Mouse (Mus musculus): ENCODE measurements around the gene Cib3. TPM values are rescaled to one million over a fixed set of nuclear protein-coding genes. Genes with fewer than 3 reads are reported as not detected.
A peak's percentile ranks its signal among the peaks of the same experiment; 100 is the strongest.

The Cib3 gene
- polyA plus RNA-seq, 1 experiment from 2014 or later, result not detected

DNA sequence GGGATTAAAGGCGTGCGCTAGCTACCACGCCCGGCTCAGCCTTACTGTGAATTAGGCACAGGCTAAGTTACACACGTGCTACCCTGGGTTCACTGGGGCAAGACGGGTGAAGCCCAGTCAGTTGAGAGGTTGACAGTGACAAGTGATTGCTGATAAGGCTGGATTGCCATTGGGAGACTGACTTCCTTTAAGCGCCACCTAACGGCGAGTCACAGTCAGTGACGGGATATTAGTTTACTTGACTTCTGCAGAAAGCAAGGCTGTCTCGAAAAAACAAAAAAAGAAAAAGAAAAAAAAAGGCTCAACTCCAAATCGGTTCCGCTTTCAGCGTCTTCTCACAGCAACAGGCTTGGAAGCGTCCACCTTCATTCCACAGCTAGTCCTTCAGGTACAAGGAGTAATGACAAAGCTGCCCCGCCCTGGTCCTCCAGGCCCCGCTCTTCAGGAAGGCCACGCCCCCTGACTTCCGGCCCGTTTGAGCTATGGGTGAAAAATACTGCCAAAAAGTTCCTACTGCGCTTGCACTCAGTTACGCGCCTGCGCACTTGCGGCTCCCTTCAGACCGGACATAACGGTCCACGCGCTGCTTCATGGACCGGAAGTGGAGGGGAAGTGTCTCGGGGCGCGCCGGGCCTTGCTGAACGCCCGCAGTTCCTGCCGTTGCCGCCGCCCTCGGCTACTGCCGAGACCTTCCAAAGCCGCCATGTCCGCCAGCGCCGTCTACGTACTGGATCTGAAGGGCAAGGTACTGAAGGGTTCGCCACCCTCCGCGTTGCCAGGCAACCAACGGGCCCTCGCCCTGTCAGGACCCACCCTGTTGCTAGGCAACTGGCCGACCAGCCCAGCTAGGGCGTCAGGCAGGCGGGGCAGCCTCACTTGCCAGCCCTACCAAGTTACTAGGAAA is 27.1 kb upstream of the Cib3 start, which contains the start of gene Ap1m1:
TSS of gene Ap1m1 (plus strand) at position 520 of the 904 bp plus-strand sequence.
- no peaks in the 10 kb centered on the region for H3K27me3 ChIP-seq
- peak within 1 kb of the TSS; percentile 71 for H3K4me2 ChIP-seq
- no peaks in the 10 kb centered on the region for H3K9me3 ChIP-seq
- WGBS, result 1% methylated on average over 54 of the region's 54 CpGs
- H3K4me3 ChIP-seq (replicated peaks), result peak within 1 kb of the TSS; percentile 69
- H3K4me1 ChIP-seq, result peaks cover 16% of the 10 kb centered on the region
- ATAC-seq (ENCODE audit: low FRiP score), result peak; percentile 97
- H3K9ac ChIP-seq, result peak within 1 kb of the TSS; percentile 66
- H3K36me3 ChIP-seq (replicated peaks), result peaks cover 7% of the 10 kb centered on the region; the same call in 1 of the 2 replicates
- H3K27ac ChIP-seq, result peak within 1 kb of the TSS; percentile 97

DNA sequence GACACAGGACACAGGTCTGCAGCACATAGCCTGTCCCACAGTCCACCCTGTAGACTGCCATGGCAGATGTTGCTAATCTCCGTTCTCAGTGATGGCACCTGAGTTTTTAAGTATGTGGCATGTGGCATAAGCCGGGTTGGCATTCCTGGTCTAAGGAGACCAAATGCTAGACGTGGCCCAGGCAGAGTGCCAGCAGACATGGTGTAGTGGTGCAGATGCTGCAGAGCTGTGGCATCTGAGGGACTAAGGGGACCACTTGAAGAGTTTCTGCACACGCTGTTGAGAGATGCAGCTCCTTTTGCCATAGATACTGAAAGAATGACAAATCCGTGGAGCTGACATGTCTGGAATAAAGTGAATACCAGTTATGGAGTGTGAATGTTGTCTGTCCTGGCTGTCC is 10.0 kb upstream of the Cib3 start:
- Histone ChIP-seq H3K36me3 (replicated peaks) (peaks cover 34% of the 10 kb centered on the region), H3K27me3 (0 out of 2 replicates have a peak, but pooled peaks cover 6% of the 10 kb centered on the region), H3K27ac (no peak overlapping the region), H3K4me1 (peaks cover 18% of the 10 kb centered on the region), H3K9me3 (no peaks in the 10 kb centered on the region), H3K4me2 (no peak overlapping the region), H3K4me3 (replicated peaks) (no peak overlapping the region), H3K9ac (no peak overlapping the region)
- ATAC-seq (ENCODE audit: low FRiP score), result no peak
- WGBS, result 93% methylated on average over 5 of the region's 5 CpGs

DNA sequence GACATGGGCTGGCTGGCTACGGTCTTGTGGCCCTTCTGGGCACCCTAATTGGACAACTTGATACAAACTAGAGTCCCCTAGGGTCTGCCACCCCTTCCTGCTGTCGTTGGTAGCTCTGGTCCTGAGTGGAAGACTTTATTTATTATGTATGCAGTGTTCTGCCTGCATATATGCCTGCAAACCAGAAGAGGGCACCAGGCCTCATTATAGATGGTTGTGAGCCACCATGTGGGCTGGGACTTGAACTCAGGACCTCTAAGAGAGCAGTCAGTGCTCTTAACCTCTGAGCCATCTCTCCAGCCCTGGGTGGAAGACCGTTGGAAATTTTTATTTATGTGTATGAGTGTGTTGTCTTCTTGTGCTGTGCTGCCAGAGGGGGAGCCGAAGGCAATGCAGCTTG is 8.1 kb upstream of the Cib3 start:
- peak overlapping the region; percentile 87 for H3K4me2 ChIP-seq
- no peak for ATAC-seq (ENCODE audit: low FRiP score)
- H3K27me3 ChIP-seq, result peaks cover 13% of the 10 kb centered on the region; the same call in 1 of the 2 replicates
- WGBS, result 85% methylated on average over 4 of the region's 4 CpGs
- peaks cover 18% of the 10 kb centered on the region for H3K4me1 ChIP-seq
- H3K4me3 ChIP-seq (replicated peaks), result peak overlapping the region; percentile 83
- no peak overlapping the region for H3K9ac ChIP-seq
- H3K36me3 ChIP-seq (replicated peaks), result peaks cover 34% of the 10 kb centered on the region
- H3K27ac ChIP-seq, result no peak overlapping the region
- no peaks in the 10 kb centered on the region for H3K9me3 ChIP-seq

DNA sequence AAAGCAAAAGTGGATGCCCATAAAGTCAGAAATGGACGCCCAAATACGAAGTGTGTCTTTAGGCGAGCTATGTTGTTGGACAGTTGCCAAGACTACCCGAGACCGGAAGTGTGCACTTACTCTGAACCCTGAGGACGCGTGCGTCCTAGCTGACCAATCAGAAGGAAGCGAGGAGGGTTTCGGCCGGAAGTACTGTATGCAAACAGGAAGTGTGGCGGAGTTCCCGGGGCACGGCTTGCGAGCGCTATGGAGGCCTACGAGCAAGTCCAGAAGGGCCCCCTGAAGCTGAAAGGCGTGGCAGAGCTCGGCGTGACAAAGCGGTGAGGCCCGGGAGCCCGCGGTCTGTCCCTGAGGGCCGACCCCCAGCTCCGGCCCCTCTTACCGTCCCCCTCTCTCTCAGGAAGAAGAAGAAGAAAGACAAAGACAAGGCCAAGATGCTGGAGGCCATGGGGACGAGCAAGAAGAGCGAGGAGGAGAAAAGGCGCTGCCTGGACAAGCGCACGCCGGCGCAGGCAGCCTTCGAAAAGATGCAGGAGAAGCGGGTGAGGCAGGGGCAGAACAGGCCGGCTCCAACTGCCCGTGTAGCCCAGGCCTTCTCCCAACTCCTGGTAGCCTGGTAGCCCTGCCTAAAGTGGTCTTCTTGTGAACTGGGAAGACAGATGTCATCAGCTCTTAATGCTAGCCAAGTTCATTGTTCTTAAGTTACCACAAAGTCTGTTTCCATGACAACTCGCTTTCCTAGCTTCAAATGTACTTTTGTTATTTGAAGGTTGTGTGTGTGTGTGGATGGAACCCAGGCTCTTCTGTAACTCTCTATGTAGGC is 7.1 kb upstream of the Cib3 start, which contains the start of gene Fam32a:
TSS of gene Fam32a (plus strand) at position 190 of the 823 bp plus-strand sequence.
- Histone ChIP-seq H3K4me1 (peaks cover 18% of the 10 kb centered on the region), H3K27me3 (peaks cover 23% of the 10 kb centered on the region), H3K9ac (peak within 1 kb of the TSS; percentile 78), H3K9me3 (no peaks in the 10 kb centered on the region), H3K27ac (peak within 1 kb of the TSS; percentile 76), H3K4me3 (replicated peaks) (peak within 1 kb of the TSS; percentile 83), H3K4me2 (peak within 1 kb of the TSS; percentile 87), H3K36me3 (replicated peaks) (peaks cover 34% of the 10 kb centered on the region)
- WGBS, result 13% methylated on average over 39 of the region's 39 CpGs
- peak; percentile 98 for ATAC-seq (ENCODE audit: low FRiP score)

DNA sequence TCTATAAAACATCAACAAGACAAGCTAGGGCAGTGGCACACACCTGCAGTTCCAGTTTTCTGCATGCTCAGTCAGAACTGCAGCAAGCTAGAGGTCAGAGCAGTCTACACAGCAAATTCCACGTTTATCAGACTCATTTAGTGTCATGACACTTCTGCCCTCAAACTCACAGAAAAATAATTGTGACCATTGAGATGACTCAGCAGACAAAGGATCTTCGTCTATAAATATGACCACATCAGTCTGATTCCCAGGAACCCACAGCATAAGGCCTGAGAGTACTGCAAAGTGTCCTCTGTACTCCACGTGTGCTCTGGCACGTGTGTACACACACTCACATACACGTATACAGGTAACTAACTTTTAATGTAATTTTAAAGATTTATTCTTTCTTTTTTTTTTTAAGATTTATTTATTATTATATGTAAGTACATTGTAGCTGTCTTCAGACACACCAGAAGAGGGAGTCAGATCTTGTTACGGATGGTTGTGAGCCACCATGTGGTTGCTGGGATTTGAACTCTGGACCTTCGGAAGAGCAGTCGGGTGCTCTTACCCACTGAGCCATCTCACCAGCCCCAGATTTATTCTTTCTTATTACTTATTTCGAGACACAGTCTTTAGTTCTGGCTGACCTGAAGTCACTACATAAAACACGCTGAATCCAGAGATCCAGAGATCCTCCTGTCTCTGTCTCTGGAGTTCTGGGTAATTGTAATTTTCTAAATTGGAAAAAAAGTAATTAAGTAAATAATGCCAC is 6.3 kb upstream of the Cib3 start:
- 82% methylated on average over 10 of the region's 10 CpGs for WGBS
- no peaks in the 10 kb centered on the region for H3K9me3 ChIP-seq
- H3K27me3 ChIP-seq, result peaks cover 26% of the 10 kb centered on the region
- H3K4me1 ChIP-seq, result peaks cover 18% of the 10 kb centered on the region
- H3K27ac ChIP-seq, result no peak overlapping the region
- H3K9ac ChIP-seq, result no peak overlapping the region
- peak; percentile 45 for ATAC-seq (ENCODE audit: low FRiP score)
- H3K36me3 ChIP-seq (replicated peaks), result peaks cover 32% of the 10 kb centered on the region
- H3K4me3 ChIP-seq (replicated peaks), result peak overlapping the region; percentile 83
- H3K4me2 ChIP-seq, result peak overlapping the region; percentile 87

DNA sequence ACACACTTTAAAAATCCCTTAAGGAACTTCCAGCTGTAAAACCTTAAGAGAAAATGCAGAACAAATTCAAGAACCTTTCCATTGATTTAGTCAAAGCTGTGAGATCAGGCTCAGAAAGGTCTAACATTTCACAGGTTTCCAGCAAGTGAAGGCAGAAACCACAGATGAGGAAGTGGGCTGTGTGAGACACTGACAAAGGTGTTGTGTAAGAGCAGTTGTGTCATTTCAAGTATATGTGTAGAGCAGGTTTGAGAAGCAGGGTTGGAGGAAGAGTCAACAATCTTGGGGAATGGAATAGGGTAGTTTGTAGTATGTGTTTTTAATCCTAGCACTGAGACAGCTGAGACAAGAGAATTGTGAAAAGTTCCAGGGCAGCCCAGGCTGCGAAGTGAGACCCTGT is 3.2 kb upstream of the Cib3 start:
- H3K9ac ChIP-seq, result no peak overlapping the region
- H3K4me3 ChIP-seq (replicated peaks), result no peak overlapping the region
- peaks cover 9% of the 10 kb centered on the region for H3K4me1 ChIP-seq
- WGBS, result 27% methylated on average over 1 of the region's 1 CpGs
- H3K36me3 ChIP-seq (replicated peaks), result 0 out of 2 replicates have a peak, but pooled peaks cover under 1% of the 10 kb centered on the region
- H3K9me3 ChIP-seq, result no peaks in the 10 kb centered on the region
- ATAC-seq (ENCODE audit: low FRiP score), result no peak
- H3K27ac ChIP-seq, result no peak overlapping the region
- no peak overlapping the region for H3K4me2 ChIP-seq
- peaks cover 26% of the 10 kb centered on the region for H3K27me3 ChIP-seq

DNA sequence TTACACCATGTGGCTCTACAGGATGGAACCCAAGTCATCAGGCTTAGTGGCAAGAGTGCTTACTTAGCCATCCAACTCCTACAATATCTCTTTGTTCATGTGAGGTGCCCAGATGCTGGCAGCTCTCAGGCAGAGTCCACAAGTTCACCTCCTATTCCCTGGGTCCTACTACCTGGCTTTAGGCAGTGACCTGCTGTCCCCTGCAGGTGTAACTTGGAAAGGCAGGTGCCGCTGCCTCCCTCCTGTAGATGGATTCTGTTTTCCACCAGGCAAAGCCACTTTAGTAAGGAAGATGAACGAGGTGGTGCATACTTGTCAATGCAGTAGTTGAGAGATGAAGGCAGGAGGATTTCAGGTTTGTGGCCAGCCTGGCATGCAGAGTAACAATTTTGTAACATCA is 2.4 kb upstream of the Cib3 start:
- 34% methylated on average over 2 of the region's 2 CpGs for WGBS
- Histone ChIP-seq H3K4me1 (peaks cover under 1% of the 10 kb centered on the region), H3K27me3 (peaks cover 30% of the 10 kb centered on the region), H3K9me3 (no peaks in the 10 kb centered on the region), H3K4me2 (no peak overlapping the region), H3K9ac (no peak overlapping the region), H3K27ac (no peak overlapping the region), H3K4me3 (replicated peaks) (no peak overlapping the region), H3K36me3 (replicated peaks) (no peaks in the 10 kb centered on the region)
- no peak for ATAC-seq (ENCODE audit: low FRiP score)

DNA sequence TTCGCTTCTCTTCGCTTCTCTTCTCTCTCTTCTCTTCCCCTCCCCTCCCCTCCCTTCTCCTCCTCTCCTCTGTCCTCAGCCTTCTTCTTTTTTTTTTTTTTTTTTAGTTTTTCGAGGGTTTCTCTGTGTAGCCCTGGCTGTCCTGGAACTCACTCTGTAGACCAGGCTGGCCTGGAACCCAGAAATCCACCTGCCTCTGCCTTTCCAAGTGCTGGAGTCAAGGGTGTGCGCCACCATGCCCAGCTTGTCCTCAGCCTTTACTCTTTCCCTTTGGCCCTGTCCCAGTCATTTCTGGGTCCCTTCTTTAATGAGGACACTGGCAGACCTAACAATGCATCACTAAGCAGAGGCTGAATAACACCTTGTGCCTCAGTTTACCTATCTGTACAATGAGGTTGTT is 899 bp upstream of the Cib3 start, which contains the start of gene Gm11034:
TSS of gene Gm11034 (minus strand) at position 101 of the 400 bp plus-strand sequence.
- H3K4me1 ChIP-seq, result no peaks in the 10 kb centered on the region
- H3K9me3 ChIP-seq, result no peaks in the 10 kb centered on the region
- H3K27me3 ChIP-seq, result peaks cover 28% of the 10 kb centered on the region
- no peak within 1 kb of the TSS for H3K4me2 ChIP-seq
- no peak within 1 kb of the TSS for H3K9ac ChIP-seq
- no peaks in the 10 kb centered on the region for H3K36me3 ChIP-seq (replicated peaks)
- ATAC-seq (ENCODE audit: low FRiP score), result no peak
- H3K27ac ChIP-seq, result no peak within 1 kb of the TSS
- no peak within 1 kb of the TSS for H3K4me3 ChIP-seq (replicated peaks)
- WGBS, result 72% methylated on average over 4 of the region's 4 CpGs

DNA sequence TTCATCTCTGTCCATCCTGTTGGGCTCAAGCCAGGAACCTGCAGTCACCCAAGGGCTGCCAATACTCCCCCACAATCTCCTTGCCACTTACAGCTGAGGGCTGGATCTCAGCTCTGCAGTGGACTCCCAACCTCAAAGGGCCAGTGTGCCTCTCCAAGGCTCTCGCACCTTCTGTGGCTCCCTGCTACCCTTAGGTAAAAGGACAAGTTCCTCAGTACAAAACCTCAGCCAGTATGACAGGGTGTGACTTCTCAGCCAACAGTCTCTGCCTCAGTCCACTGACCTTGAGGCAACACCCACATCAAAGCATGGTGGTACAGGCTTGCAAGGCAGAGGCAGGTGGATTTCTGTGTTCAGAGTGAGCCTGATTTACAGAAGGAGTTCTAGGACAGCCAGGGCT is 791 bp downstream of the Cib3 start:
- H3K9me3 ChIP-seq, result no peaks in the 10 kb centered on the region
- no peak overlapping the region for H3K4me2 ChIP-seq
- no peak overlapping the region for H3K27ac ChIP-seq
- no peak for ATAC-seq (ENCODE audit: low FRiP score)
- H3K4me1 ChIP-seq, result no peaks in the 10 kb centered on the region
- 96% methylated on average over 1 of the region's 1 CpGs for WGBS
- H3K9ac ChIP-seq, result no peak overlapping the region
- peaks cover 24% of the 10 kb centered on the region for H3K27me3 ChIP-seq
- H3K36me3 ChIP-seq (replicated peaks), result no peaks in the 10 kb centered on the region
- no peak overlapping the region for H3K4me3 ChIP-seq (replicated peaks)

DNA sequence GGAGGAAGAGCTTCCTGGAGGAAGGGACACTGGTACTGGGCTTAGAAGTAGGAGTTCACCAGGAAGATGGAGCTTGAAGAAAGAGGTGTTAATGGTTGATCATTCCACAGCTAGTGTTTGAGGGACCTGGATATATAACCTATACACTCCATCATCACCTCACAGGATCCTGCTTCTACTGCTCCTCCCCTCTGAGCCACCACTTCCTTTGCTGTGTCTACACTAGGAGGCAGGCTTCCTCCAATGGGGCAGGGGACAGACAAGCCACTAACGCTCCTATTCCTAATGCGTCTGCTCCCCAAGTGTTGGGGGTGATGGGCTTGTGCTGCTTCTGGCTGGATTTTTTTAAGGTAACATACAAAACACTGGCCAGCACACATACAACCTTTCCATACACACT is 1.9 kb downstream of the Cib3 start:
- Histone ChIP-seq H3K4me3 (replicated peaks) (no peak overlapping the region), H3K36me3 (replicated peaks) (no peaks in the 10 kb centered on the region), H3K27ac (no peak overlapping the region), H3K9ac (no peak overlapping the region), H3K9me3 (no peaks in the 10 kb centered on the region), H3K4me2 (no peak overlapping the region), H3K27me3 (peaks cover 17% of the 10 kb centered on the region), H3K4me1 (no peaks in the 10 kb centered on the region)
- WGBS, result 63% methylated on average over 2 of the region's 2 CpGs
- ATAC-seq (ENCODE audit: low FRiP score), result no peak

DNA sequence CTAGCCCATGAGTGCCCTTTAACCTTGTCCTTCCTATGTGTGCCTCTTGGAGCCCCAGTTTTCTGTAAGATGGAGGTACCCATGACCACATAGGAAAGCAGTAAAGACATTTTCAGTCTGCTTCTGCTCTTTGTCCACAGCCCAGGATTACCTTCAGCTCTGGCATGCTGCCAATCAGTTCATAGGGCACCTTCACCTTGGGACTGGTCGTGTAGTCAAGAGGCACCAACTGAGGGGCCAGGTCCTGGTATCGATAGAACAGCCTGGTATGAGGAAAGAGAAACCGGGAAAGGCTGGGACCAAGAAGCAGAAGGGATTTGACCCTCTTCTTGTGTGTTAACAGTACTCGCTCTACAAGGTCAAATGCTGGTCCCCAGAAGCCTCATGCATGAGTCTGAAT is 2.4 kb downstream of the Cib3 start:
- H3K9me3 ChIP-seq, result no peaks in the 10 kb centered on the region
- H3K9ac ChIP-seq, result no peak overlapping the region
- no peaks in the 10 kb centered on the region for H3K4me1 ChIP-seq
- 73% methylated on average over 4 of the region's 4 CpGs for WGBS
- H3K4me2 ChIP-seq, result no peak overlapping the region
- H3K4me3 ChIP-seq (replicated peaks), result no peak overlapping the region
- no peak for ATAC-seq (ENCODE audit: low FRiP score)
- peaks cover 12% of the 10 kb centered on the region for H3K27me3 ChIP-seq
- no peak overlapping the region for H3K27ac ChIP-seq
- no peaks in the 10 kb centered on the region for H3K36me3 ChIP-seq (replicated peaks)
